Mouse (Mus musculus): ENCODE data around the gene Ndufs1.

Gene Ndufs1

GRCm38 (mm10) chr1:63115096-63115495 is 61.5 kb downstream of the Ndufs1 start:
- DNase-seq, result peak in 1 of 2 experiments; percentile 18

DNA sequence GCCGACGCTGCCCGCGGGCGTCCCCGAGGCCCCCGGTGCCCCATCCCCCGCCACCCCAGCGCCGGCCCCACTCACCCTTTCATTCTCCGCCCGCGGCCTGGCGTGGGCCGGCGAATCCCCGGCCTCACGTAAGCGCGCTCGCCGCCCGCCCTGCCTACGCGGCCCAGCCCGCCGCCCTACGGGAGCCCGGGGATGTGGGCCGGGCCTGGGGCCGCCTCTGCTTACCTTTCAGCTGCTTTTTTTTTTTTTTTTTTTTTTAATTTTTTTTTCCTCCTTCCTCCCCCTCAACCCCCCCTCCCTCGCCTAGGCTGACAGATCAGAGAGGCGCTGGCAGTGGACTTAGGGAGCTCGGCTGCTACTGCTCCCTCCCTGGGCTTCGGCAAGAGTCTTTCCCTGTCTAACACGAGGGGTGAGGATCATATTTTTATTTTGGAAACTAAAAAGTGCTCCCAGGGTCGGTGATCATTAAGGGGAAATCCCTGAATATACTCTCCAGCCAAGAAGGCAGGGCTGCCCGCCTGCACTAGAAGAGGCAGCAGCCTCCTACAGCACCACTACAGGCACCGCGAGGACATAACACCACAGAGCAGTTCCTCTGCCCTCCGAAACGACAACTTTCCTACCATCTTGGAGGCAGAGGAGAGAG is 62.4 kb downstream of the Ndufs1 start, which contains the start of gene Ino80d:
TSS of gene Ino80d (minus strand) at position 532 of the 646 bp plus-strand sequence.
- peak; percentile 84 for DNase-seq

GRCm38 (mm10) chr1:63113274-63114135 is 63.1 kb downstream of the Ndufs1 start:
- peak; percentile 70 to 73 for DNase-seq

GRCm38 (mm10) chr1:63112865-63113261 is 63.8 kb downstream of the Ndufs1 start:
- peak; percentile 45 to 55 for DNase-seq

DNA sequence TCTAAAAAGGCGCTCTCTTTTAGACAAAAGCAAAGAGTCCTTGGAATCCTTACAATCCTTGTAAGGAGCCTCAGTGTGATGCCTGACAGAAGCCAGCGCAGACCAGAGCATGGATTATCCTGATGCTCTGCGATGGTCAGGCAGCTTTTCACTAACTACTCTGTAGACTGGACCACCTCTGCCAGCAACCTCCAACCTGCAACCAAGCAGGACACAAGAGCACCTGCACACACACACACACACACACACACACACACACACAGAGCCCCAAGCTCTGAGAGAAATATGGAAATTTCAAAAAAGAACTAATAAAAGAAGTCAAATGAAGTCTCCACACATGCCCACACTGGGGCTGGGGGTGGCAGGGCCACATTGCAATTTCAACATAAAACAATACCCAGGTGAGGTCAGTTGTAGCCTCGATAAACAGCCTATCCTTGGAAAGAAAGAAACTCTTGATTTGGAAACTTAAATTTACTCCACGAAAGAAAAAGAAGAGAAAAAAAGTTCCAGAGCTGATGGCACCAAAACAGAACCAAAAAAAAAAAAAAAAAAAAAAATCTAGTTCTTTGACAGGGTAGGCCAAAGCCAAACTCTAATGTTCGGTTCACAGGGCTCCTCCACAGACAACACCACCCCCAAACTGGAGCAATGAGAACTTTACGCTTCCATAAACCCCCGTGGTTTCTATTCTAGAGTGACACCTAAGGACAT is 64.3 kb downstream of the Ndufs1 start:
- DNase-seq, result peak; percentile 16 to 22

- peak; percentile 49 to 80 for DNase-seq
Measured at GRCm38 (mm10) chr1:63110536-63111285, 65.9 kb downstream of the Ndufs1 start.

DNA sequence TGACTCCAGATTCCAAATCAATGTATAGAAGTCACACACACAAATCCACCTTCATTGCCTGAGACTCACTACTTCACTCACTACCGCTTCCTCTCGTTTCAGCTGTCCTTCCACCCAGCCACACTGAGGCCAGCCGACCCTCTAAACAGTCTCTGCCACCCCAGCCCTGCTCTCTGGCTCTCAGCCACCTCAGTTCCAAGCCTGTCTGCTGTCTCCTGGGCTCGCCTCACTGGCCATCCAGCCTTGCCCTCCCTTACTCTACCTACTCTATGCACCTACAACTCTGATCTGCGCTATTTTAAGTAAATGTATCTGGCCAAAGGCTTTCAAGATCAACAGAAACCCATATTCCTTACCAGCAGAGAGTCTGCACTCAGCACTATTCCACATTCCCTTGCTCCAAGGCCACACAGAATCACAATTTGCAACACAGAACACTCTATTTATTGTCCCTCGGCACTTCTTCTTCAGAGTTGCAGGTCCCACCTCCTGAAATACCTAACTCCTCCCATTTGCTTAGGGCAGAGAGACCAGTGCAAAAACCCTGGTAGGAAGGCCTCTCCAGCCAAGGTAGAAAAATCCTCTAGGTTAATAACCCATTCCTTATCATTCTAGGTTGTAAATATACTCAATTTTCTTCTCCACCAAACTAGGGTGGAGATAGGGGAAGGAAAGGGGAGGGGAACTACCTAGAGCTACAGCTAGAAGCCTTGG is 68.9 kb downstream of the Ndufs1 start:
- peak; percentile 45 to 48 for DNase-seq

GRCm38 (mm10) chr1:63102758-63103451 is 73.7 kb downstream of the Ndufs1 start:
- no peak for DNase-seq

- no peak for DNase-seq
Measured at GRCm38 (mm10) chr1:63100196-63100595, 76.4 kb downstream of the Ndufs1 start.

GRCm38 (mm10) chr1:63098831-63099230 is 77.8 kb downstream of the Ndufs1 start:
- no peak for DNase-seq

DNA sequence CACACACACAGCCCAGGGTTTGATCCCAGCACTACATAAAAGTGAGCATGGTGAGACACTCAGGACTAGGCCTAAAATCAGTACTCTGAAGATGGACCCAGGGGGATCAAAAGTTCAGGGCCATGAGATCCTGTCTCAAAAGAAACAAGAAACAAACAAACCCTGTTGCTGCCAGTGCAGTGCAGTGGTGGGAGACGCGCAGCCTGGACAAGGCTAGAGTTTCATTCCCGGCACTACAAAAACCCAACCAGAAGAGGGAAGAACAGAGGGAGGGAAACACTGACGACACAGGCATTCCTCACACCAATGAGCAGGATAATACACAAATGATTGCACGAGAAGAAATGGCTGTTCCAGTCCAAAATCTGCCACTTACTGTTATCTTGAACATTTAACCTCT is 80.6 kb downstream of the Ndufs1 start:
- no peak for DNase-seq

Data from cerebellum, postnatal 14 days (tissue).